Mouse (Mus musculus): ENCODE data around the gene Zfp709. TPM values are rescaled to one million over a fixed set of nuclear protein-coding genes. Genes with fewer than 3 reads are reported as not detected.
"Not testable (repeated sequence)": the region's sequence is repeated elsewhere in the genome, so short reads cannot be mapped to it uniquely, and the experiment has no call there.

Gene Zfp709
- total RNA-seq, 1 experiment from 2014 or later: 7.5 TPM

- ATAC-seq (replicated peaks; ENCODE audit: low read depth, poor library complexity, severe bottlenecking): peak; percentile 98
These were observed 41.0 kb downstream of the Zfp709 start for GRCm38 (mm10) chr8:71922567-71923401.

GRCm38 (mm10) chr8:71925791-71926190 lies 44.0 kb downstream of the Zfp709 start:
- no peak for ATAC-seq (replicated peaks; ENCODE audit: low read depth, poor library complexity, severe bottlenecking)

DNA sequence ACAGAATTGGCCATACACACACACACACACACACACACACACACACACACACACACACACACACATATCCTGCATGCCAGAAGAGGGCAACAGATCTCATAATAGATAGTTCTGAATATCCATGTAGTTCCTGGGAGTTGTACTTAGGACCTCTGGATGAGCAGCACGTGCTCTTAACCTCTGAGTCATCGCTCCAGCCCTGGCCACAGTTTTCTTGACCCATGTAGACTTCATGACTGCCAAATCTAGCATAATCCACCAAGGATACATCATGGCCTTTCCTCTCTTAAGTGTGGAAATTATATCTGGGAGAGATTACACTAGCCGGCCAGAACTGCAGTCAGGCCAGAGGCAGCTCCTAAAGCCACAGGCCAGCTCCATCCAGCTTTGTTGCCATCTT lies 44.7 kb downstream of the Zfp709 start:
- ATAC-seq (replicated peaks; ENCODE audit: low read depth, poor library complexity, severe bottlenecking): no peak

- ATAC-seq (replicated peaks; ENCODE audit: low read depth, poor library complexity, severe bottlenecking): no peak
These were observed 46.0 kb downstream of the Zfp709 start for GRCm38 (mm10) chr8:71927779-71928178.

DNA sequence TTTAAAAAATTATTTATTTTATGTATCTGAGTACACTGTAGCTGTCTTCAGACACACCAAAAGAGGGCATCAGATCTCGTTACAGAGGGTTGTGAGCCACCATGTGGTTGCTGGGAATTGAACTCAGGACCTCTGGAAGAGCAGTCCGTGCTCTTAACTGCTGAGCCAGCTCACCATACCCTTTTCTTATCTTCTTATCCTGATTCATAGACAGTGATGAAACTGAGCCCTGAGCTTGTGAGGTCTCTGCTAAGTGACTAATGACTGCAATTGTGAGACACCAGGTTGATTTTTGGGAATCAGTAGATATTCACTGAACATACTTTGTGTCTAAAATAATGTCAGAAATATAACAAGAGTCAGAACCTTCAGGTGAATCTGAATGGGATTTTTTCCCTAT lies 56.2 kb downstream of the Zfp709 start:
- not testable (repeated sequence) for ATAC-seq (replicated peaks; ENCODE audit: low read depth, poor library complexity, severe bottlenecking)

- peak; percentile 77 for ATAC-seq (replicated peaks; ENCODE audit: low read depth, poor library complexity, severe bottlenecking)
These were observed 58.7 kb downstream of the Zfp709 start for GRCm38 (mm10) chr8:71940293-71941208.

DNA sequence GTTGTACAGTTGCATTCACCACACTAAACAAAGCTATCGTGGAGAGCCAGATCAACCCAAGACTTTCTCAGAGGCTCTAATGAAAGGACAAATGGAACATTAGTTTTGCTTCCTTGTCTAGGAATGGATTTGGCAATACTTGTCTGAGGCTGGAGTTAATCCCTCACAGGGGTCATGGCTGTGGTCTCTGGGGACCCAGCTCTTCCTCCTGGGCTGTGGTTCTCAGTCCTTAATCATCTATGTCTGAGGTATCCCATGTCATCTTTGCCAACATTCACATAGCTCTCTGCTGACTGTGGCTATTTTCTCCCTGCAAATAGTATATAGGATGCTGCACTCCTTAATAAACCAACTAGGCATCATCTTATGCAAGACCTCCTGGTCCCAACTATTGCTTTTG lies 60.0 kb downstream of the Zfp709 start:
- 0 out of 2 replicates have a peak, but pooled peaks have one; percentile 18 for ATAC-seq (replicated peaks; ENCODE audit: low read depth, poor library complexity, severe bottlenecking)

Other genes starting within 250 kb of the Zfp709 start
- 0.46 and 11.3 TPM in 2 replicates for gene Unc13a, start 210.3 kb upstream of the Zfp709 start, total RNA-seq (2017)
- gene Jak3, start 205.7 kb upstream of the Zfp709 start, total RNA-seq (2017): 9.4 and 14.1 TPM in 2 replicates
- gene Insl3, start 192.8 kb upstream of the Zfp709 start, total RNA-seq (2017): 3.4 and 3.5 TPM in 2 replicates
- gene B3gnt3, start 180.2 kb upstream of the Zfp709 start, total RNA-seq (2017): 0.23 TPM in 1 of 2 replicates, not detected in the other
- 64.3 and 91.5 TPM in 2 replicates for gene Fcho1, start 156.3 kb upstream of the Zfp709 start, total RNA-seq (2017)
- 8.7 and 8.8 TPM in 2 replicates for gene Zfp882, start 26.6 kb downstream of the Zfp709 start, total RNA-seq (2017)
- gene Zfp617, start 26.6 kb downstream of the Zfp709 start, total RNA-seq (2017): 12.7 and 13.5 TPM in 2 replicates
- gene Zfp961, start 69.0 kb downstream of the Zfp709 start, total RNA-seq (2017): 21.8 and 35.5 TPM in 2 replicates
- gene Cyp4f18, start 127.6 kb downstream of the Zfp709 start, total RNA-seq (2017): 0.64 and 1.6 TPM in 2 replicates
- not detected in 2 replicates for gene Olfr372, start 159.2 kb downstream of the Zfp709 start, total RNA-seq (2017)
- not detected in 2 replicates for gene Olfr373, start 201.2 kb downstream of the Zfp709 start, total RNA-seq (2017)
- gene Olfr374, start 225.0 kb downstream of the Zfp709 start, total RNA-seq (2017): not detected in 2 replicates